Mouse (Mus musculus) heart, embryonic 15.5 days (tissue): ENCODE results near the gene 4930402H24Rik. TPM values are rescaled to one million over a fixed set of nuclear protein-coding genes. Genes with fewer than 3 reads are reported as not detected.

Experiments
- ATAC-seq: fragments of 200-750 bp; cut with Nextera tagmentation; replicated peaks from 2 replicates; pipeline ENCODE4 v1.8.0; 2017; ENCODE audit warnings: low read depth, moderate TSS enrichment; ENCODE audit not compliant: insufficient number of reproducible peaks, insufficient read depth, low FRiP score
- H3K27ac ChIP-seq: fragments of 300-500 bp; sonication (generic); 2 replicates; pipeline ENCODE4 v1.5.1; 2015; ENCODE audit warnings: mild to moderate bottlenecking, inconsistent platforms
- H3K27me3 ChIP-seq: fragments of 300-500 bp; sonication (generic); 2 replicates; pipeline ENCODE4 v1.6.1; 2015; ENCODE audit warnings: inconsistent platforms
- H3K36me3 ChIP-seq: fragments of 300-500 bp; sonication (generic); 2 replicates; pipeline ENCODE4 v1.6.1; 2015; ENCODE audit warnings: mild to moderate bottlenecking, inconsistent platforms
- H3K4me1 ChIP-seq: fragments of 300-500 bp; sonication (generic); replicated peaks from 2 replicates; pipeline ENCODE4 v1.6.1; 2015; ENCODE audit warnings: inconsistent platforms
- H3K4me2 ChIP-seq: fragments of 300-500 bp; sonication (generic); 2 replicates; pipeline ENCODE4 v1.6.1; 2015; ENCODE audit warnings: inconsistent platforms, mild to moderate bottlenecking, moderate library complexity
- H3K4me3 ChIP-seq: fragments of 300-500 bp; sonication (generic); 2 replicates; pipeline ENCODE4 v1.5.1; 2015; ENCODE audit warnings: mild to moderate bottlenecking, inconsistent platforms
- H3K9ac ChIP-seq: fragments of 300-500 bp; sonication (generic); 2 replicates; pipeline ENCODE4 v1.6.1; 2015; ENCODE audit warnings: mild to moderate bottlenecking, inconsistent platforms
- H3K9me3 ChIP-seq: fragments of 300-500 bp; sonication (generic); replicated peaks from 2 replicates; pipeline ENCODE4 v1.6.1; 2016; ENCODE audit warnings: inconsistent platforms
- WGBS: fragments of 180-500 bp; shearing (Covaris S2); methylation state at CpG from one replicate; pipeline ENCODE4 v1.1.7; 2015; ENCODE audit warnings: mixed read lengths; 5-methylcytosine and 5-hydroxymethylcytosine counted together
- polyA plus RNA-seq: library from polyadenylated mRNA; unstranded; fragments of >200 nt; fragmentation: Nextera tagmentation; extraction: Ambion mirVana; gene quantifications from 2 replicates; pipeline ENCODE4 v1.2.1, GENCODE M21; 2015

Gene 4930402H24Rik
- polyA plus RNA-seq, 1 experiment from 2014 or later, result 50.9 TPM

DNA sequence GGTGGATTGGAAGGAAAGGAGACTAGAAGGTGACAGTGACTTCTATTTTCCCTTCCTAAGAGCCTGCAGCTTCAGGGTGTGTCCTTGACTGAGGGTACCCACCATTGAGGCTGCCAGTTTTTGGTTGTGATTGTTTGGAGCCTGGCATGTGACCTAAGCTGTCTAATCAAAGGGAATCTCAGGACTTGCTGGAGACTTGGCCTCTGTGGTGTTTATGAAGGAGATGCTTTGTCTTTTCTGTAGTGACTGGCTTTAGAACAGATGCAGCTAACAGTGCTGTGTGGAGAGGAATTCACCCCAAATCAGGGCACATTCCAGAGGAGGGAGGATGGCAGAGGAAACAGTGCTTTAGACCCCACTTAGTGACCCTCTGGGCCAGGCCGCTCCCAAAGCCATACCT, 8.7 kb upstream of the 4930402H24Rik start:
- WGBS, result 73% methylated on average over 1 of the region's 1 CpGs
- ATAC-seq, result no peak
- no peak overlapping the region for H3K27ac ChIP-seq

GRCm38 (mm10) chr2:130911691-130912090, 5.5 kb upstream of the 4930402H24Rik start:
- Histone ChIP-seq H3K27me3 (no peaks in the 10 kb centered on the region), H3K4me2 (no peak overlapping the region), H3K9me3 (no peaks in the 10 kb centered on the region), H3K4me3 (no peak overlapping the region), H3K36me3 (no peaks in the 10 kb centered on the region), H3K27ac (no peak overlapping the region), H3K9ac (no peak overlapping the region), H3K4me1 (peaks cover 23% of the 10 kb centered on the region)
- no peak for ATAC-seq
- WGBS, result 54% methylated on average over 1 of the region's 1 CpGs

More for the DNA sequence above, 8.7 kb upstream of the 4930402H24Rik start:
- H3K9me3 ChIP-seq, result no peaks in the 10 kb centered on the region
- H3K27me3 ChIP-seq, result no peaks in the 10 kb centered on the region
- no peak overlapping the region for H3K4me2 ChIP-seq
- no peaks in the 10 kb centered on the region for H3K36me3 ChIP-seq
- H3K4me1 ChIP-seq, result peaks cover 10% of the 10 kb centered on the region
- no peak overlapping the region for H3K4me3 ChIP-seq
- no peak overlapping the region for H3K9ac ChIP-seq

DNA sequence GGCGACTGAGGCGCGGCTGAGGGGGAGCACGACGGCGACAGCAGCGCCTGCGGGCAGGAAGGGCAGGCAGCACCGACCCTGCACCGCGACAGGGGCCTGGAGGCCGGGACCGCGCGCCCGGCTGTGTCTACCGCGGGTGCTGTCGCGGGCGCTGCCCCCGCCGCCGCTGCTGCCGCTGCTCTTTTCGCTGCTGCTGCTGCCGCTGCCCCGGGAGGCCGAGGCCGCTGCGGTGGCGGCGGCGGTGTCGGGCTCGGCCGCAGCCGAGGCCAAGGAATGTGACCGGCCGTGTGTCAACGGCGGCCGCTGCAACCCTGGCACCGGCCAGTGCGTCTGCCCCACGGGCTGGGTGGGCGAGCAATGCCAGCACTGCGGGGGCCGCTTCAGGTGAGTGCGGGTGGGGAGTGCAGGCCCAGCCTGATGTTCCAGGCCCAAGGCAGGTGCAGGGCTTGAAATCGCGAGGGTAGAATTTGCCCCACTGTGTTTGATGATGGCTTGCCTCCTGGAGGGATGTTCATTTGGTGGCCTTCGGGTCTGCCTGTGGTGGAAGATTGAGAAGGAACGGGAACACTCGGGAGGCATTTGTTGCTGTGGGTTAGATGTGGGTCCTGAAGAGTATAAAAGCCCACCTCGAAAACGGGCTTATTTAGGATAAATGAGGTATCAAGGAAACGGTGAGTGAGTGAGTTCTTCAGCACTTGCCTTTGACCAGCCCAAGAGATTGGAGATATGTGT, 544 bp upstream of the 4930402H24Rik start:
- Histone ChIP-seq H3K36me3 (no peaks in the 10 kb centered on the region), H3K4me3 (peak overlapping the region; percentile 100), H3K4me1 (peaks cover 16% of the 10 kb centered on the region), H3K27me3 (no peaks in the 10 kb centered on the region), H3K9ac (peak overlapping the region; percentile 97), H3K4me2 (peak overlapping the region; percentile 90), H3K27ac (peak overlapping the region; percentile 83), H3K9me3 (no peaks in the 10 kb centered on the region)
- ATAC-seq, result peak; percentile 23
- WGBS, result under 1% methylated on average over 49 of the region's 58 CpGs

GRCm38 (mm10) chr2:130898783-130899182, 7.4 kb downstream of the 4930402H24Rik start:
- 80% methylated on average over 2 of the region's 2 CpGs for WGBS

DNA sequence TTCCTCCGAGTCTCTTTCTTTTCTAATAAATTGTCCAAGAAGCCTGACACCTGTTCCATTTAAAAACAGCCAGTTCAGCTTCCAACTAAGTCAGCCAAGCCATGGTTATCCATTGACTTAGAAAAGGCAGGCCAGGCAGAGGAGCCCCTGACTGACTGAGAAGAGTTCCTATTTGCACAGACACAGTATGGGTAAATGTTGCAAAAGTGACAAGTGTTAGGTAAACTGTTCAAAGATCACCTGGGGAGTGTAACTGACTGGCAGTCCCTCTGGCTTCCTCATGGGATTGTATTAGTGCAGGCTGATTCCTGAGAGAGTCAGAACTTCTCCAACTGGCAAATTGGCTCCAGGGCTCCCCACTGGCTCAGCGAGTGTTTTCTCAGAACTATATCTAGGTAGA, 8.3 kb downstream of the 4930402H24Rik start:
- WGBS, result 74% methylated on average over 2 of the region's 2 CpGs
- no peak overlapping the region for H3K4me3 ChIP-seq
- ATAC-seq, result no peak

More at GRCm38 (mm10) chr2:130898783-130899182, 7.4 kb downstream of the 4930402H24Rik start:
- no peak overlapping the region for H3K27ac ChIP-seq
- H3K27me3 ChIP-seq, result no peaks in the 10 kb centered on the region
- ATAC-seq, result no peak
- no peak overlapping the region for H3K4me3 ChIP-seq
- H3K4me1 ChIP-seq, result no peaks in the 10 kb centered on the region
- H3K9me3 ChIP-seq, result no peaks in the 10 kb centered on the region
- no peak overlapping the region for H3K4me2 ChIP-seq
- H3K9ac ChIP-seq, result no peak overlapping the region
- H3K36me3 ChIP-seq, result no peaks in the 10 kb centered on the region

GRCm38 (mm10) chr2:130896944-130897343, 9.3 kb downstream of the 4930402H24Rik start:
- H3K36me3 ChIP-seq, result no peaks in the 10 kb centered on the region
- no peak overlapping the region for H3K9ac ChIP-seq
- no peak overlapping the region for H3K4me2 ChIP-seq
- no peak for ATAC-seq
- no peaks in the 10 kb centered on the region for H3K9me3 ChIP-seq
- H3K4me3 ChIP-seq, result no peak overlapping the region
- no peak overlapping the region for H3K27ac ChIP-seq
- no peaks in the 10 kb centered on the region for H3K27me3 ChIP-seq
- H3K4me1 ChIP-seq, result no peaks in the 10 kb centered on the region
- WGBS, result 98% methylated on average over 2 of the region's 2 CpGs

More for the DNA sequence above, 8.3 kb downstream of the 4930402H24Rik start:
- Histone ChIP-seq H3K27me3 (no peaks in the 10 kb centered on the region), H3K36me3 (no peaks in the 10 kb centered on the region), H3K9me3 (no peaks in the 10 kb centered on the region), H3K9ac (no peak overlapping the region), H3K4me2 (no peak overlapping the region), H3K27ac (no peak overlapping the region), H3K4me1 (no peaks in the 10 kb centered on the region)

DNA sequence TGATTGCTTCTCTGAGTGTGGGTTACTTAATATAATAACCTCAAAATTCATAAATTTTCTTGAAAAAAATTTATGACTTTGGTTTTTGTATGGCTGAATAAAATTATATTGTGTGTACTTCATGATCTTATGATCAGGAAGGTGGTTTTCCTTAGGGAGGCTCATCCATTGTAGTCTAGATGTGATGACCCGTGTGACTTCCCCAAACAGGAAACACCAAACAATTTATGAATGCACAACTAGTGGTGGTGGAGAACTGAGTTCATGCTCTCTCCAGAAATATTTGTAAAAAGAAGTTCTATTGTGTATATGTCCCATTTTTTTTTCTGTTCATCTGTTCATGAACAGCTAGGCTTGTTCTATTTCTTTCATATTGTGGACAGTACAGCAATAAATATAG, 18.8 kb downstream of the 4930402H24Rik start:
- no peak for ATAC-seq
- Histone ChIP-seq H3K9me3 (no peaks in the 10 kb centered on the region), H3K36me3 (no peaks in the 10 kb centered on the region), H3K4me2 (no peak overlapping the region), H3K9ac (no peak overlapping the region), H3K4me3 (no peak overlapping the region), H3K4me1 (no peaks in the 10 kb centered on the region), H3K27ac (no peak overlapping the region), H3K27me3 (no peaks in the 10 kb centered on the region)
- 76% methylated on average over 1 of the region's 1 CpGs for WGBS

DNA sequence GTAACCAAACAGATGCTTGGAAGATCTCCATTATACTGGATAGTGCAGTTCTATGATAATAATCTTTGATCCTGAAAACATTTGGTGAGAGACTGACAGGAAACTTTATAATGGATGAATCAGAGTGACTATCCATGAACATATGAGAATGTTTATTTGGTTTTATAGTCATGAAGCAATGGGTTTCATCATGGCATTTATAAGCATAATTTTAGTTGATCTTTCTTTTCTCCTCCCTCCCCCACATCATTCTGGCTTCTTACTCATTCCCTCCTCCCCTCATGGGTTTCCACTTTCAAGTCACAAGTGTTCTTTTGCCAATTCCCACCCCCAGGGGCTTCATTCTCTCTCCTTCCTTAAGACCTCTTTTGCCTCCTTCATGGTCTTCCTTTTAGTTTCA, 19.2 kb downstream of the 4930402H24Rik start:
- H3K4me3 ChIP-seq, result no peak overlapping the region
- H3K9ac ChIP-seq, result no peak overlapping the region
- ATAC-seq, result no peak
- H3K36me3 ChIP-seq, result no peaks in the 10 kb centered on the region
- no peaks in the 10 kb centered on the region for H3K27me3 ChIP-seq
- no peak overlapping the region for H3K27ac ChIP-seq
- no peak overlapping the region for H3K4me2 ChIP-seq
- no peaks in the 10 kb centered on the region for H3K9me3 ChIP-seq
- no peaks in the 10 kb centered on the region for H3K4me1 ChIP-seq

GRCm38 (mm10) chr2:130877376-130877775, 28.8 kb downstream of the 4930402H24Rik start:
- Histone ChIP-seq H3K4me1 (no peaks in the 10 kb centered on the region), H3K36me3 (no peaks in the 10 kb centered on the region), H3K4me3 (no peak overlapping the region), H3K27me3 (no peaks in the 10 kb centered on the region), H3K9me3 (no peaks in the 10 kb centered on the region), H3K27ac (no peak overlapping the region), H3K9ac (no peak overlapping the region), H3K4me2 (no peak overlapping the region)
- ATAC-seq, result no peak
- WGBS, result 61% methylated on average over 3 of the region's 3 CpGs

GRCm38 (mm10) chr2:130870916-130871315, 35.3 kb downstream of the 4930402H24Rik start:
- Histone ChIP-seq H3K4me3 (no peak overlapping the region), H3K27me3 (no peaks in the 10 kb centered on the region), H3K27ac (no peak overlapping the region), H3K9ac (no peak overlapping the region), H3K9me3 (no peaks in the 10 kb centered on the region), H3K4me1 (no peaks in the 10 kb centered on the region), H3K36me3 (no peaks in the 10 kb centered on the region), H3K4me2 (no peak overlapping the region)
- ATAC-seq, result no peak
- 88% methylated on average over 5 of the region's 5 CpGs for WGBS

GRCm38 (mm10) chr2:130862091-130862490, 44.1 kb downstream of the 4930402H24Rik start:
- Histone ChIP-seq H3K27ac (0 out of 2 replicates have a peak overlapping the region, but pooled peaks have one; percentile 25), H3K27me3 (no peaks in the 10 kb centered on the region), H3K9me3 (no peaks in the 10 kb centered on the region), H3K4me2 (no peak overlapping the region), H3K36me3 (no peaks in the 10 kb centered on the region), H3K9ac (no peak overlapping the region), H3K4me1 (no peaks in the 10 kb centered on the region), H3K4me3 (no peak overlapping the region)
- WGBS, result 68% methylated on average over 3 of the region's 3 CpGs
- ATAC-seq, result no peak

DNA sequence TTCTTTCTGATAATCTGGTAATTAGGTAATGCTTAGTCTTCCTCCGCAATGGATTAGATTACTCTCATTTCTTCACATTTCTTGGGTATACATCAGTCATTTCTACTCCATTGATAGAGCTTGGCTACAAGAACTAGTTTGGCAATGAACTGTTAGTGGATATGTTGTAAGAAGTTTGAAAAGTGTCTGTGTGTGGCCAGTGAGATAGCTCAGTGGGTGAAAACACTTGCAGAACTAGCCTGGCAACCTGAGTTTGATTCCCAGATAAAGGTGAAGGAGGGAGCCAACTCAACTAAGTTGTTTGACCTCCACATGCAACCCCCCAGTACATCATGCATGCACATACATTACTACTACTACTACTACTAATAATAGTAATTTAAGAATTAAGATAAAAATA, 53.2 kb downstream of the 4930402H24Rik start:
- Histone ChIP-seq H3K9me3 (no peaks in the 10 kb centered on the region), H3K36me3 (no peaks in the 10 kb centered on the region), H3K4me2 (no peak overlapping the region), H3K9ac (no peak overlapping the region), H3K4me3 (no peak overlapping the region), H3K4me1 (no peaks in the 10 kb centered on the region), H3K27ac (no peak overlapping the region), H3K27me3 (no peaks in the 10 kb centered on the region)
- 91% methylated on average over 1 of the region's 1 CpGs for WGBS
- ATAC-seq, result no peak
